Mouse (Mus musculus): ENCODE measurements around the gene Cst11. TPM values are rescaled to one million over a fixed set of nuclear protein-coding genes. Genes with fewer than 3 reads are reported as not detected.

Cst11 gene
- polyA plus RNA-seq, 1 experiment from 2014 or later, result not detected

DNA sequence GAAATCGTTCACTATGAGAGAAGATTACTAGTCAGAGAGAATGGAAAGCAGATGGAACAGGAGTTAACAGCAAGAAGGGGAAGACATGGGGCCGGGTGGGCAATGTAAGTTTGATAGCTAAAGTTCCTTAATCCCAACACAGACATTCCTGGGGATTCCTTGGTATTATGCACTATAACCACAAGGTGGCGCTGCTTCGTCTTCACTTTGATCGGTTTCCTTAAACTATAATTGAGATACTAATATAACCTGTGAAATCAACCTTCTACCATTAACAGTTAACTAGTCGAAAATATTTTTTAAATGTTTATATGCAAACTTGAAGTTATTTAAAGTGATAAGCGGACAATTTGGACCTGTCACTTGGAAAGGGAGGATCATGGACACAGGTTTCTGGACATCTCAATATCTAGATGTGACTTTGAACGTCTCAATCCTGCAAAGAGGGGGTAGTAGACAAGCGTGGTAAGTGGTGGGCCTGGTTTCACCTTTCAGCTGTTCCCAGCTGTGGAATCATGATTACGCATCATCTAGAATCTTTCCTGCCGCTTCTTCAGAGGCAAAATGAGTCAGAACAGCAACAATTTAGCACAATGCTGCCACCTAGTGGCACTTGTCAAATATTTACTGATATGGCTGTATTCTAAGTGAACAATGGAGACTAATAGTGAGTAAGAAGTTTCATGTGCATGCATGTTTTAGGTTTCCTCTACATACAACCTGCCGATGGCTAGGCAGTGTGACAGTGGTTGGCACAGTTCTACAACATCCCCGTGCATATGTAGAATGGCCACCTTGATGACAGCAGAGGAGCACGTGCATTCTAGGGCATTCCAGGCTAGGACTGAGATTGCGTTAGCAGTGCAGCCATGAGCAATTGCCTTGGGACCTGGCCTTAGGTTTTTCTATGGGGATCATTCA is 19.1 kb downstream of the Cst11 start:
- no peak overlapping the region for H3K27ac ChIP-seq (ENCODE audit: low read depth, low read length)
- peak overlapping the region; percentile 15; the same call in 1 of the 2 replicates for H3K4me2 ChIP-seq (replicated peaks; ENCODE audit: low read depth, low read length)
- no peaks in the 10 kb centered on the region for H3K4me1 ChIP-seq (replicated peaks; ENCODE audit: control insufficient read depth, insufficient read depth, low read length)
- no peak overlapping the region for H3K9ac ChIP-seq (ENCODE audit: low read depth, low read length)
- no peaks in the 10 kb centered on the region for H3K9me3 ChIP-seq (ENCODE audit: control insufficient read depth, low read length)
- peak; percentile 86 for ATAC-seq (ENCODE audit: low FRiP score)
- no peaks in the 10 kb centered on the region for H3K36me3 ChIP-seq (ENCODE audit: control insufficient read depth, insufficient read depth, low read length)
- H3K4me3 ChIP-seq (ENCODE audit: low read depth, low read length), result 0 out of 2 replicates have a peak overlapping the region, but pooled peaks have one; percentile 2
- DNase-seq (ENCODE audit: low spot score), result peak; percentile 90
- no peaks in the 10 kb centered on the region for H3K27me3 ChIP-seq (ENCODE audit: control insufficient read depth, insufficient read depth, low read length)
- 24% methylated on average over 15 of the region's 15 CpGs for WGBS

DNA sequence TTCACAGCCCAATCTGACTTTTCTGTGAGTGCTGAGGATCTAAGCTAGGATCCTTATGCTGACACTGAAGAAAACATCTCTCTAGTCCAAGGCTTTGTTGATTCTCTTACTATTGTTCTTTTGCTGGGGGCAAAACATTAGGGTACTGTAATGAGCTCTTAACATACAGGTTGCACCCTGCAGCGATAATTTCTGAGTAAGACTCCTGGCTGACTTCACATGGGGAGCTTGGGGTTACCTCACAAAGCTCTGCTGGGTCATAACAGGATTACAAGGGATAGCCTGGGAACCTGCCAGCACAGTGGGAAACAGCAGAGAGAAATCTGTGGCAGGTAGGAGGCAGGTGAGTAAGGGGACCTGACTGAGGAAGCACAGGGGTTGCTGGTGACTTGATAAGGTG is 21.2 kb downstream of the Cst11 start, which contains the start of gene Cstl1:
Gene Cstl1, plus strand, starts transcription at position 301 of the 400 bp plus-strand sequence.
- DNase-seq (ENCODE audit: low spot score) (no peak), ATAC-seq (ENCODE audit: low FRiP score) (no peak)
- Histone ChIP-seq H3K4me3 (ENCODE audit: low read depth, low read length) (no peak within 1 kb of the TSS), H3K9ac (ENCODE audit: low read depth, low read length) (no peak within 1 kb of the TSS), H3K4me1 (replicated peaks; ENCODE audit: control insufficient read depth, insufficient read depth, low read length) (no peaks in the 10 kb centered on the region), H3K27ac (ENCODE audit: low read depth, low read length) (no peak within 1 kb of the TSS), H3K27me3 (ENCODE audit: control insufficient read depth, insufficient read depth, low read length) (no peaks in the 10 kb centered on the region), H3K4me2 (replicated peaks; ENCODE audit: low read depth, low read length) (no peak within 1 kb of the TSS), H3K36me3 (ENCODE audit: control insufficient read depth, insufficient read depth, low read length) (no peaks in the 10 kb centered on the region), H3K9me3 (ENCODE audit: control insufficient read depth, low read length) (no peaks in the 10 kb centered on the region)
- 74% methylated on average over 1 of the region's 1 CpGs for WGBS

DNA sequence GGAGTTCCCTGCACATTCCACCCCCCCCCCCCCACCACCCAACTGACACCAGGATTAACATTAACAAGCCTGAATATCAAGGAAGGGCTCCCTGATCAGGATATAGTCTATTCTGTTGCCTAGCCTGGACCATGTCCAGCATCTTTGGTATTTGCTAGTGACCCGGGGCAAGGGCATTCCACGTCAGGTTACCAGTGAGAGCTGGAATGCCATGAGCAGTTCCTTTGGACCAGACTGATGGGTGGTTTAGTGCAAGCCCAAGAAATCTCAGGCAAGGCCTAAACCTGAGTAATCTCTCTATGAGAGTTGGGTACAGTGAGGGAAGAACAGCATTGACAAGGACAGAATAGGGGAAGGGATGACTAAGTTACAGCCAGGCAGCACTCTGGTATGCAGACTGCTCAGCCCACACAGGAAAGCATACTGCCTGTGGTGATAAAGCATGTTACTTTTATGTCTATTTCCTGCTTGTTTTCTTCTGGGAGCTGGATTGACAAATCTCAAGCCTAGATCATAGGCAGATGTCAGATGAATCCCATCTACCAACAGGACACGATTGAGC is 27.4 kb downstream of the Cst11 start:
- Histone ChIP-seq H3K27ac (ENCODE audit: low read depth, low read length) (no peak overlapping the region), H3K4me1 (replicated peaks; ENCODE audit: control insufficient read depth, insufficient read depth, low read length) (no peaks in the 10 kb centered on the region), H3K4me3 (ENCODE audit: low read depth, low read length) (no peak overlapping the region), H3K27me3 (ENCODE audit: control insufficient read depth, insufficient read depth, low read length) (no peaks in the 10 kb centered on the region), H3K4me2 (replicated peaks; ENCODE audit: low read depth, low read length) (no peak overlapping the region), H3K9me3 (ENCODE audit: control insufficient read depth, low read length) (no peaks in the 10 kb centered on the region), H3K36me3 (ENCODE audit: control insufficient read depth, insufficient read depth, low read length) (no peaks in the 10 kb centered on the region), H3K9ac (ENCODE audit: low read depth, low read length) (no peak overlapping the region)
- DNase-seq (ENCODE audit: low spot score) (no peak), ATAC-seq (ENCODE audit: low FRiP score) (no peak)
- WGBS, result 90% methylated on average over 3 of the region's 3 CpGs

DNA sequence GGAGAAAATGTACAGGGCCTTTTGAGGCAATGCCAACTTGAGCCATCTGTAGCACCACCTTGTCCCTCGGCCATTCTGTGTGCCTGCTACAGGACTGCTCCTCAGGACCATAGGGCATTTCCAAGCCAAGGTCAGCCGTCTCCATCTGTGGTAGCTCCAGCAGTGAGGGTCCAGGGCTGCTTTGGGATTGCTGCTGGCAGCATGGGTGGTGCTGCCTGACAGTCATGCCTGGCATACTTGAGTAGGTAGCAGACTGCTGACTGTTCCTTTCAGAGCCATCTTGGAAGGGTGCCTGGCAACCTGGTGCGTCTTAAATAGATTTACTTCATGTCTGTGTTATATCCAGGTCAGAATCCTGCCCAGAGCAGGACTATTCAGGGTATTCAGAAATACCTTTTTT is 28.3 kb downstream of the Cst11 start:
- H3K4me1 ChIP-seq (replicated peaks; ENCODE audit: control insufficient read depth, insufficient read depth, low read length), result no peaks in the 10 kb centered on the region
- no peaks in the 10 kb centered on the region for H3K36me3 ChIP-seq (ENCODE audit: control insufficient read depth, insufficient read depth, low read length)
- no peaks in the 10 kb centered on the region for H3K9me3 ChIP-seq (ENCODE audit: control insufficient read depth, low read length)
- no peaks in the 10 kb centered on the region for H3K27me3 ChIP-seq (ENCODE audit: control insufficient read depth, insufficient read depth, low read length)
- no peak overlapping the region for H3K4me2 ChIP-seq (replicated peaks; ENCODE audit: low read depth, low read length)
- H3K4me3 ChIP-seq (ENCODE audit: low read depth, low read length), result no peak overlapping the region
- H3K9ac ChIP-seq (ENCODE audit: low read depth, low read length), result no peak overlapping the region
- ATAC-seq (ENCODE audit: low FRiP score), result no peak
- no peak overlapping the region for H3K27ac ChIP-seq (ENCODE audit: low read depth, low read length)
- DNase-seq (ENCODE audit: low spot score), result no peak
- WGBS, result 83% methylated on average over 3 of the region's 3 CpGs

DNA sequence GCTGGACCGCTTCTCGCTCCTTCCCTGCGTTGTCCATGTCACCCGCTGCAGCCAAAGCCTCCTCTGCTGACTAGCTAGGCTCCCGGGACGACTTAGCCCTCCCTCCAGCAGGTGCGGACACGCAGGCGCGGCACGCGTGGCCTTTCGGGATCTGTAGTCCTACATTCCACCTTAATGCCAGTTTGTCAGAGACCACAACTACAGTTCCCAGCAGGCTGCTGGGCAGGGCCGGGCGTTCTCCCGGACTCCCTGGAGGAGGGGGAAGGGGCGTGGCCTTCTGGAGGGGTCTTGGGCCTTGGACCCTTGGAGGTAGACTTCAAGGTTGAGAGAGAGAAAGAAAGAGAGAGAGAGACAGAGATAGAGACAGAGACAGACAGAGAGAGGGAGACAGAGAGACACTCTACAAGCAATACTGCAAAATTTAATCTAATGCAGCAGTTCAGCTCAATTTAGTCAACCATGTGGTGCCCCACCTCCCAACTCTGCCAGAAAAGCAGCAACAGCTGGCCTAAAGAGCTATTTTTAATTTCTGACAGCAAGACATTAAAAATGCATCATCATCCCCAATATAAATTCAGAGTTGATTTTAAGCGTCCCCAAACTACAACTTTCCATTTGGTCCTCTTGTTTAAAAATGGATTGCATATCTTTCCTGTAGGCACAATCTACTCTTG is 38.8 kb downstream of the Cst11 start, which contains the start of gene Napb:
Gene Napb, minus strand, starts transcription at position 141 of the 674 bp plus-strand sequence.
- peak; percentile 100 for ATAC-seq (ENCODE audit: low FRiP score)
- H3K27me3 ChIP-seq (ENCODE audit: control insufficient read depth, insufficient read depth, low read length), result no peaks in the 10 kb centered on the region
- peak within 1 kb of the TSS; percentile 74 for H3K4me3 ChIP-seq (ENCODE audit: low read depth, low read length)
- H3K27ac ChIP-seq (ENCODE audit: low read depth, low read length), result 0 out of 2 replicates have a peak within 1 kb of the TSS, but pooled peaks have one; percentile 12
- H3K9me3 ChIP-seq (ENCODE audit: control insufficient read depth, low read length), result peaks cover 5% of the 10 kb centered on the region; the same call in 1 of the 2 replicates
- 4% methylated on average over 18 of the region's 18 CpGs for whole genome bisulfite sequencing
- no peaks in the 10 kb centered on the region for H3K36me3 ChIP-seq (ENCODE audit: control insufficient read depth, insufficient read depth, low read length)
- no peaks in the 10 kb centered on the region for H3K4me1 ChIP-seq (replicated peaks; ENCODE audit: control insufficient read depth, insufficient read depth, low read length)
- DNase-seq (ENCODE audit: low spot score), result peak; percentile 93
- peak within 1 kb of the TSS; percentile 82 for H3K9ac ChIP-seq (ENCODE audit: low read depth, low read length)
- H3K4me2 ChIP-seq (replicated peaks; ENCODE audit: low read depth, low read length), result peak within 1 kb of the TSS; percentile 93

DNA sequence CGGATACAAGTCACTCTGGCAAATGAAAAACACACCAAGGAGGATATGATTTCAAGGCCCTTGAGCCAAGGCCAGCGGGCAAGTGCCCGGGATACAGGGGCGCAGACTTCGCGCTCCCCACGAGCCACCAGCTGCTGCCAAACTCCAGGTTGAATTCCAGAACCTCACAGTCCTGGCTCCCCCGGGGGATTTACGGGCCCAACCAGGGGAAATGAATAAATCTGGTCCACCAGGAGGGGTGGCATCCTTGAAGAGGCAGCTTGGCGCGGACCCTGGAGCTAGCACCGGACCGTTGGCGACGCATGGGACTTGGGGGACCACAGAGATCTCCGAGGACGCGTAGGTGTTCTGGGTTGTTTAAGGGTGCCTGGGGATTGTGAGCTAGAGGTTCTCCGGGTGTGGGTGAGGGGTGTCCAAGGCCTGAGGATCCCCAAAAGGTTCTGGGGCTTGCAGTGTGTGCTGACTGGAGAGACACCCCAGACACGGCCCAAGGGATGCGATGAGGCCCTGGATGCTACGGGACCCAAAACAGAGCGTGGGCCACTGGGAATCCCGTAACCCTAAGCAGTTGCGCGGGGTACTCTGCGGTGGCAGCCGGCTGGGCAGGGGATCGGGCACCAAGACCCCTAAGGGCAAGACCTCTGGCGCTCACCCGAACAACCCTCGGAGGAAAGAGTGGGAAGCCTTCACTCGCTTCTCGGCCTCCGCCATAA is 39.5 kb downstream of the Cst11 start:
- peak; percentile 86 for ATAC-seq (ENCODE audit: low FRiP score)
- Histone ChIP-seq H3K36me3 (ENCODE audit: control insufficient read depth, insufficient read depth, low read length) (no peaks in the 10 kb centered on the region), H3K27me3 (ENCODE audit: control insufficient read depth, insufficient read depth, low read length) (no peaks in the 10 kb centered on the region), H3K9ac (ENCODE audit: low read depth, low read length) (peak overlapping the region; percentile 82), H3K9me3 (ENCODE audit: control insufficient read depth, low read length) (peaks cover 5% of the 10 kb centered on the region; the same call in 1 of the 2 replicates), H3K4me2 (replicated peaks; ENCODE audit: low read depth, low read length) (peak overlapping the region; percentile 93), H3K4me3 (ENCODE audit: low read depth, low read length) (peak overlapping the region; percentile 74), H3K27ac (ENCODE audit: low read depth, low read length) (0 out of 2 replicates have a peak overlapping the region, but pooled peaks have one; percentile 12), H3K4me1 (replicated peaks; ENCODE audit: control insufficient read depth, insufficient read depth, low read length) (no peaks in the 10 kb centered on the region)
- DNase-seq (ENCODE audit: low spot score), result peak; percentile 42
- WGBS, result 2% methylated on average over 35 of the region's 35 CpGs

DNA sequence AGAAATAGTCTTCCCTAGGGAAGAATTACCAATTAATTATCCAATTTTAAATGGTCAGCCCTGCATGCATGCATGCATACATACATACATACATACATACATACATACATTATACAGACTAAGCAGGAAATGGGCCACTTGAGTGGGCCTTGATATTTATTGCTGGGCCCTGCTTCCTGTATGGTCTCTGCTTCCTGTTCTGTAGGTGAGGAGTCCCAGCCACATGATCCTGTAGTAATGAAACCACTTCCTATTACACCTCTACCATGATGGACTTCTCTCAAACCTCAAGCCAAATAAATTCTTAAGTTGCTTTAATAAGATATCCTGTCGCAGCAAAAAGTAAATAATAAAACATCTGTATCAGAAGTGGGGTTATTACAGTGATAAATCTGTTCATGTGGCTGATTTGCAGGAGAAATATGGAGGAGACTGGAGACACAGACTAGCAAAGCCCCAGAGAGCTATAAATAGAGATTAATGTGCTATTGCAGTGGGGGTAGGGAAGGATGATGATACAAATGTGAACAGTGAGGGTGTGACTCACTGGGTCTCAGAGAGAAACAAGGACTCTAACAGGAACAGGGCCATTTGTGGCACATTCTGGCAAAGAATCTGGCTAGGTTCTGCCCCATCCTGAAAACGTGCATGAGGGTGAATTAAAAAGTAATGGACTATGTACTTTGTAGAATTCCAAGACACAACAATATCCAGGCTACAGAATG is 51.9 kb downstream of the Cst11 start:
- ATAC-seq (ENCODE audit: low FRiP score) (no peak), DNase-seq (ENCODE audit: low spot score) (no peak)
- no peaks in the 10 kb centered on the region for H3K27me3 ChIP-seq (ENCODE audit: control insufficient read depth, insufficient read depth, low read length)
- no peak overlapping the region for H3K4me2 ChIP-seq (replicated peaks; ENCODE audit: low read depth, low read length)
- H3K4me3 ChIP-seq (ENCODE audit: low read depth, low read length), result no peak overlapping the region
- no peaks in the 10 kb centered on the region for H3K36me3 ChIP-seq (ENCODE audit: control insufficient read depth, insufficient read depth, low read length)
- H3K27ac ChIP-seq (ENCODE audit: low read depth, low read length), result no peak overlapping the region
- H3K9ac ChIP-seq (ENCODE audit: low read depth, low read length), result no peak overlapping the region
- H3K9me3 ChIP-seq (ENCODE audit: control insufficient read depth, low read length), result no peaks in the 10 kb centered on the region
- H3K4me1 ChIP-seq (replicated peaks; ENCODE audit: control insufficient read depth, insufficient read depth, low read length), result no peaks in the 10 kb centered on the region
- 77% methylated on average over 2 of the region's 2 CpGs for whole genome bisulfite sequencing

Data from hindbrain, embryonic 11.5 days (tissue).